Mouse (Mus musculus) c-Kit-positive CD71-negative TER-119-negative erythroid progenitor cells, embryonic 14.5 days (primary cell): Measurements from ENCODE around the gene Gtsf1.

Source experiments
- DNase-seq: peaks from one replicate; pipeline ENCODE4 v3.0.0-alpha.2; 2013; ENCODE audit warnings: low read depth

Gtsf1 gene

DNA sequence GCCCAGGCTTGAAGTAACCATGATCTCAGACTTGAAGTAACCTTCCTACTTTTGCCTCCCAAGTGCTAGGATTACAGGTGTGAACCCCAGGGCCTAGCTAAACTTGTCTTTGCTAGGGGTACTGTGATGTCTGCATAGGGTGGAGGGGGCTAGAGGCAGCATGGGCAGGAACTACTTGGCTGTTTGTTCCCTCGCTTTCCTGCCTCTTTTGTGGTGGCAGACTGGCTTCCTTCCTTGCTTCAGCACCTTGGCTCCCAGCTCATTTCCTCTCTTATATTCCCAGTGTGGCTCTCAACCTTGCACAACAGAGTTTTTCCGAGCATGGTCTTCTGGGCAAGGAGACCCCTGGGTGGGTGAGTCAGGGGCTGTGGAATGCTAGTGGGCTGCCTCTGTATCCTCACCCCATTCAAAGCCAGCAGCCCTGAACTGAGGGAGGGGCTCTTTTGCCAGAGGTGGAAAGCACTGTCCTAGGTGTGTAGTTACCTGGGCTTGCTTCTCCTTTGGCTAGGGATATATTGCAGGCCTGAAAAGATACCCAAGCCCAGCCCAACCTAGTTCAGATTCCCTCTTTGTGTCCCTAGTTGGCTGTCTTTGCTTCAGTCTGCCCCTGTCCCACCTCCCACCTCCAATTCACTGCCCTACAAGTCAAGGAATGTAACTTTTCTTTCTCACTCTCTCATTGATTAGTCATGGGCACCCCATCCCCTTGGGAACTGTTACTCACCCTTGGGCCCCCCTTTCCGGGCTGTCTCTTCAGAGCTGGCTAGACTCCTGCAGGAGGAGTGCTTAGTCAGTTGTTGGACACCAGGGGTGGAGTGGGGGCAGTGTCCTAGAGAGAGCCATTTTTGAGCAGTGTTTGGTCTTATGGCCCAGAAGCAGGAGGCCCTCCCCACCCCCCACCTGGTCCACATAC is 52.3 kb downstream of the Gtsf1 start:
- no peak for DNase-seq

DNA sequence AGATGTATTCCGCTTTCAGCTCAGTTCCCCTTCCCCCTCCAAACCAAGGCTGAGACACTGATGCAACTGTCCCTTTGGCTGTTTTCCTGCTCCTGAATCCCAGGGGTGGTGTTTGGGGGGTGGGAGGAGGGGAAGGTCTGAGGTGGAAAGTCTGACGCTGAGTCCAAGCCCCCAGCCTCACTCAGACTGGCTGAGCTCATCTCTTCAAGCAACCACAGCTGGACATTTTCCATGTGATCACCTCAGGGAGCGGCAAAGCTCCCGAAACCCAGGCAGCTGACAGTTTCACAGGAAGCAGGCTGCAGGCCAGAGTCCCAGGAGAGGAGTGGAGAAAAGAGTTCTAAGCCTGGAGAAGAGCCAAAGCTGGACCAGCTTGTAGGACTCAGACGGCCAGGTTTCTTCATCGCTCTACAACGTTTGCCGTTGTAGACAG is 53.4 kb downstream of the Gtsf1 start:
- DNase-seq: no peak

DNA sequence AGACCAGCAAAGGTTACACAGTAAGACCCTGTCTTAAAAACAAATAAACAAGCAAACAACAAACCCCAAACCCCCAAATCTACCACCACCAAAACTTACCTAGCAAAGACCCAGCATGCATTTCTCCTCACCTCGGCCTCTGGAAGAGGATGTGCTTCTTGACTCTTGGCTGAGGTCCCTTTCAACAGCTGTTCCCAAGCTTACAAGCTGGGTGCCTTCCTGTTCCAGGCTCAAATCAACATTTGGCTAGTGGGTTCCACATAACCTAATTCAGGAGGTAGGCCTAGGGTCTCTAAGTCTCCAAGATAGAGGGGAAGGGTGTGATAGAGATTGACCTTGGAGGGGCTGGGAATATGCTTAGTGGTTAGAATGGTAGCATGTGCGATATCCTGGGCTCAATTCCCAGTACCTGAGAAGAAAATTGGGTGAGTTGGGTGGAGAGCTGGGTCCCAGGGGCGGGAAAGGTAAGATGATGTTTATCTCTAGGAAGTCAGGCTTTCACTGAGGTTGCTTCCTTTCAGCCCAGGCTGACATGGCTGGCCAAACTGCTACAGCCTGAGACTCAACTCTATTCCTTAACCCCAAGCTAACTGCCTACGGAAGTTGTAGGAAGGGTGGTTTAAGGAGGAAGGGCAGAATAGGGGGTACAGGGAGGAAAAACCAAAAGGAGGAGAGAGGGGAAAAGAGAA is 55.0 kb downstream of the Gtsf1 start:
- no peak for DNase-seq

DNA sequence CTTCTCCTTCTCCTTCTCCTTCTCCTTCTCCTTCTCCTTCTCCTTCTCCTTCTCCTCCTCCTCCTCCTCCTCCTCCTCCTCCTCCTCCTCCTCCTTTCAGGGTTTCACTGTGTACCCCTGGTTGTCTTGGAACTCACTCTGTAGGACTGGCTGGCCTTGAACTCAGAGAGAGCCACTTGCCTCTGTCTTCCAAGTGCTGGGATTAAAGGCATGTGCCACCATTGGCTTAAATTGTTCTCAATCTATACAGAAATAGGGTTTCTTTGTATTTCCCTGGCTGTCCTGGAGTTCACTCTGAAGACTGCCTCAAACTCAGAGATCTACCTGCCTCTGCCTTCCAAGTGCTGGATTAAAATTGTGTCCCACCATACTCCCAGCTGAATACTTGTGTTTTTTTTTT is 57.8 kb downstream of the Gtsf1 start:
- no peak for DNase-seq

DNA sequence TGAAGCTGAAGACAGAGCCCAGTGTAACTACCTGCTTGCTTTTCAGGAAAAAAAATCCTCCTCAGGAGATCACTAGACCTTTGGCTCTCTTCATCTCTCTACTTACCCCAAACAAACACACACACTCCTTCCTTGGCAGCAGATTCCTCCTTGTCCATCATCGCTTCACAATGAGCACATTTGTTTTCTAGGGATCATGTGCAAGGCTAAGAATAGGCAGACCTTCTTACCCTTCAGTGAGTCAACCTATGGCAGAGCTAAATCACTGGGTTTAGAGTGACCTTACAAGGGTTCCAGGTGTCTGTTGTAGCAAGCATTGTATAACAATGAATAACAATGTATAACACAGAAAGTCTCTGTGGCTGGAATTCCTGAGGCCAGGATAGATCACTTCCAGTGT is 58.5 kb downstream of the Gtsf1 start:
- DNase-seq: no peak

DNA sequence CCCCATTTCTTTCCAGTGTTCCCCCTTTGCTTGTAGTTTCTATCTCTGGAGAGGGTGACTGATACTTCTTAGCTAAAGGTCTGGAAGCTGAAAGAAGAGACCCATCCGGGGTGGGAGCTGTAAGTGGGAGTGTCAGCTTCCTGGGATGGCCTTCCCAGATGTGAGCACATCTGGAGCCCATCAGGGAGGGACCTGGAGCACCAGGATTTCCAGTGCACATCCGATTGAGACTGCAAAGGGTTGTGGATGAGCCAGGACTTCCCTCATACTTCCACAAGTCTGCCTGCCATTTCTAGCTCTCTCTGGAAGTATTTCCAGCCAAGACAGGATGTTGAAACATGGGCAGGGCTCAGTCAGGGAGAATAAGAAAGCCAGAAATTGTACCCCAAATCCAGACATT is 59.1 kb downstream of the Gtsf1 start:
- DNase-seq: no peak

DNA sequence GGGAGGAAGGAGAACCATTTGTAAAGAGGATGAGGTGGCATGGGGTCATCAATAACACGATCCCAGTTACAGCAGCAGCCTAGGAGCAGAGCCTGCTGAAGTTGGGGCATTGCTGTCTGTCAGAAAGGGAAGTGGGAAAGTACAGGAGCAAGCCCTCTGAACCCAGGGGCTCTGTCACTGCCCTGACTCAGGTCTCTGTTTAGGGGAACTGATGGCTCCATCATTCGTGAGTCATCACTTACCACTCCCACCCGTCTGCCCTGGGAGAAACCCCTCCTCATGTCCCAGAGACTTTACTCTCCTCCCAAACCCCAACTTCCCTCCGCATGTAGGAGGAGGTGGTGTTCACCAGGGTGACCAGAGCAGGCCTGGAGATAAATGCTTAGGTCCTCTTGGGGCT is 59.8 kb downstream of the Gtsf1 start:
- no peak for DNase-seq

DNA sequence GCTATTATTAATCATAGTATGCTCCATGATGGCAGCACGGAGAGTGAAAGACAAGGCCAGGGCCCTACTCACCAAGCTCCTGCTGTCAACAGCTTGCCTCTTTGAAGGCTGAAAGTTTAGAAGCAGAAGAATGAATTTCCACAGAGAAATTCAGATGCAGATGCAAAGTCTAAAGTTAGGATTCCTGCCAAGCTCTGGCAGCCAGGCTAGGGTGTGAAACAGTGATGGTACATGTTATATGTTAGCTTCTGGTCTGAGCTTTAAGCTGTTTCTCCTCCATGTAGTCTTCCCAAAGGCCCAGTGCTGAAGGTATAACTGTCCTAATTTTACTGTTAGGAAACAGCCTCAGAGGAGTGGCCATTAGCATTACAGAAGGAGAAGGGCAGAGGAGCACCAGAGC is 61.1 kb downstream of the Gtsf1 start:
- DNase-seq: no peak

DNA sequence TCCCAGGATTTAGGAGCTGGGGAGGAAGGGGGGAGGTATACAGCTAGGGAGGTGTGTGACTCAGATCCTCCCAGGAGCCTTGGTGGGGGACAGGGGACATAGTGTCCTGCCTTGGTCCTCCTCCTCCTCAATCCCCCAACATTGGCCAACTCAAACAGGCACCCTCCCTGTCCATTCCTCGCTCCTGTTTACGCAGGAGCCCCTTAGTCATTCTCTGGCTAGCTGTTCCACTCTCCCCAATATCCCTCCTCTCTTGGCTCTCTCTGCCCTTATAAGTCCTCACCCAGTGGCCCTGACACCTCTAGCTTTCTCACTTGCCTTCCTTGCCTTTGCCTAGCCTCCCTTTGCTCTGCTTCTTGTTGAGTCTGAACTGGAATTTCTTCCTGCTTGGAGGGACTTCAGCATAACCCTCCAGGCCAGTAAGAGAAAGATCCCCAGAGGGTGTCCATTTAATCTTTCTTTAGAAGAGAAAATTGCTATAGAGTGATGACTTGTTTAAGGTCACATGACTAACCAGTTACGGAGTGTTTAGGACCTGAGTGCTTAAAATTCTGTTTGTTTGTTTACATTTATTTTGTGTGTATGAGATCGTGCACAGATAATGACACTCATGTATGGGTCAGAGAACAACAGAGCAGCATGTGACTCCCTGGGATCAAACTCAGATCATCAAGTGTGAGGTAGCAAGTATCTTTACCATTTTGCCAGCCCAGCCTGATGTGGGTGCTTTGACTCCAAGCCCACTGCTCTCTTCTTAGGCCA is 61.9 kb downstream of the Gtsf1 start:
- no peak for DNase-seq

DNA sequence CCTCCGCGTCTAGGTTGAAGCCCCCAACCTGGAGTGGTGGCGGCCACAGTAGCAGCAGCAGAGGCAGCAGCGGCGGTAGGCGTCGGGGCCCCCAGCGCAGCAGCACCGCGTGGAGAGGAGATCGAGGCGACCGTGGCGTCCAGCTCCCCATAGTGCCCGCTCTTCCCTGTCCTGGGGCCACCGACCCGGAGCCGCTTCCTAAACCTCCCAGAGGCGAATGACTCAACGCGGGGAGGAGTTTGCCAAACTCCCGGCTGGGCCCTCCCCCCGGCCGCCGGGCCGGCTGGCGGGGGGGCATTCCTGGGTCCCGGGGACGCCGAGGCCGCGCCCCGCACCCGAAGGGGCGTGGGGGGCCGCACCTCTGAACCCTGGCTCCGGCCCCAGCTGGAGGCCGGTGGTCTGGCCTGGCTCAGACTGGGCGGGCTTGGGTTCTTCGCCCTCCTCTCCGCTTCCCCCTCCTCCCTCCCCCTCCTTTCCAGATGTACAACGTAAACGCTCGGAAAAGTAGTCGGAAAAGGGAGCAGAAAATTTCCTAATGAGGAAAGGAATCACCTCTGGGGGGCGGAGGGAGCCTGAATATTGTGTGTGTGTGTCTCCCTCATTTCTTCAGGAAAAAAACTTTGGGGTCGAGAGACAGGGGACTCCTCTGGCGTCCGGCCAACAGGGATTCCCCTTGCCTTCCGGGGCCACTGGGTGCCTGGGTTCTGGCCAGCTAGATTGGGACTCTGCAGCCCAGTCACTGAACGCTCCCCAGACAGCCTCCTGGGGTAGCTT is 63.7 kb downstream of the Gtsf1 start, which contains the start of gene Itga5:
TSS of gene Itga5 (minus strand) at position 388 of the 774 bp plus-strand sequence.
- DNase-seq: no peak

DNA sequence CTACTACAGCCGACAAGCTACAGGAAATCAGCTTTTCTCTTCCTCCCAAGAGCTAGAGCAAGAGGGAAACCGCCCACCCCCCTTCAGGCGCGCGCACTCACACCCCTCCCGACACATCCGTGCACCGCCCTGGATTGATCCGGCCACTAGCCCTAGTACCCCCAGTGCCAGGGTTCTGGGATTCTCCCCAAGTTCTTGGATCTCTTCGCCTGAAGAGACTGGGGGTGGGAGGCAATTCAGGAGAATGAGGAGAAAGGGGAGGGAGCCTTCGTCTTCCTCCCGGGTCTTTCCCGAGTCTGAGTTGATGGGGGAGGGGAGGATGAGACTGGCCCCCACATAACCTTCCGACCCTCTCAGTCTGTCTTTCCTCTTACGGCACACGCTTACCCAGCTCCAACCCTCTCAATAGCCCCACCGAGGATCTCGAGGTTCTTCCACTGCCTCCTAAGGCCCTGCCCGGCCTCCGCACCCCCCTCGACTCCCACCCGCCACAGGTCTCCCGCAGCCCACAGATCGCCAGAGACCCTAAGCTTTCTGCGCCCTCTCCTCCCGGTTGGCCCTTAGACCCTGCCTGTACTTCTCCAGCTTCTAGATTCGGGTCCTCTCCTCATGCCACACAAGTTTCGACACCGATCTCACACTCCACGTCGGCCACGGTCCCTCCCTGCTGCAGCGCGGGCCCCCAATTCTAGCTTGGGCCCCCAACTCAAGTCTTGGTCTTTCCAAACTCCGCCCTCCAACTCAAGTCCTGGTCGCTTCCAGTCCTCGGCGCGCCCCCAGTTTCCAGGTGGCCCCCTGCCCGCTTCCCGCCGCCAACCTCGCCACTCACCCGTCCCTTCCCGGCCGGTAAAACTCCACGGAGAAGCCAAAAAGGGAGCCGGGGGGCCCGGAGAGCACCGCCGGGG is 64.5 kb downstream of the Gtsf1 start:
- no peak for DNase-seq

DNA sequence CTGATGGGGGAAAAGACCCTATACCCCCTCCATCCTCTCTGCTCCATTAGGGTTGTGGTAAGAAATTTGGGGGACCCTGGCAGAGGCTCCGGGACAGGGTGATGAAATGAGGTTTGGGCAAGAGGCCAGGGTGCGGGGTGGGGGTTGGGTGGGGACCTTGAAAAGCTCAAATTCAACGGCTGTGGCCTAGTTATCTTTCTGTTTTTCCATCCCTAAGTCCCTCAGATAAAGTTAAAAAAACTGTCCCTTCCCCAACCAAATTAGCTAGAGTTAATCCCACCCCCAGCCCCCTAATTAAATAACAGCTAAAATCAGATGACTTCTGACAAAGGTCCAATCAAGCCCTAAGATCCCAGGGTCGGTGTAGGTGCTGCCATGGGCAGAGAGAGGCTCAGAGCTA is 65.5 kb downstream of the Gtsf1 start:
- no peak for DNase-seq

DNA sequence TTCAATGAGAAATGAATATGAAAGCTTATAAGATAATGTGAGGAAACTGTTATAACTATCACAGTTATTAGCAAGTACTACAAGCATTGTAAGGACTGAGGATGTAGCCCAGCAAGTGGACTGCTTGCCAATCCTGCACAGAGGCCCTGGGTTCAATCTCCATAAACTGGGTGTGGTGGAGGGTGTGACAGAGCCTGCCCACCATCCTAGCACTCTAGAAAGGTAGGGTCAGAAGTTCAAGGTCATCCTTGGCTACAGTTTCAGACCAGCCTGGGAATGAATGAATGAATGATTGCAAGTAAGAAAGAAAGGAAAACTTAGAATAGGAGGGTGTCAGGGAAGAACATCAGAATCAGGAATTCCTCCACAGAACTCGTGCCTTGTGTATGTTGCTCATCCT is 66.5 kb downstream of the Gtsf1 start:
- DNase-seq: no peak

DNA sequence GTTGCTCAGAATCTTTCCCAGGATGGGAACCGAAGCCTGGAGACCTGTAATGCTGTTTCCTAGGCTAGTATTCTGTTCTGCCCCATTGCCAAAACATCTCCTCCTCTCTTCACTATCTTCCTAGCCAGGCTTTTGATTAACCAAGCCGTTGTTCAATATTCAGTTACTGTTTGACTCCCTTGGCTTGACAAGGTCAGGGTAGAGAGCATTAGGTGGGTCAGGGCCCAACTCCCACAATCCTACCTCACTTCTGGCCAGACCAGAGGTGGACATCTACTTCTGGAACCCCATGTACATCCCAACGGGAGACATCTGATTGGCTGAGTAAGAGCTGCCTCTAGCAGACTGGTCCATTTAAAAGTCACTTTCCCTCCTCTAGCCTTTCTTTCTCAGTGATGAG is 67.3 kb downstream of the Gtsf1 start:
- no peak for DNase-seq

DNA sequence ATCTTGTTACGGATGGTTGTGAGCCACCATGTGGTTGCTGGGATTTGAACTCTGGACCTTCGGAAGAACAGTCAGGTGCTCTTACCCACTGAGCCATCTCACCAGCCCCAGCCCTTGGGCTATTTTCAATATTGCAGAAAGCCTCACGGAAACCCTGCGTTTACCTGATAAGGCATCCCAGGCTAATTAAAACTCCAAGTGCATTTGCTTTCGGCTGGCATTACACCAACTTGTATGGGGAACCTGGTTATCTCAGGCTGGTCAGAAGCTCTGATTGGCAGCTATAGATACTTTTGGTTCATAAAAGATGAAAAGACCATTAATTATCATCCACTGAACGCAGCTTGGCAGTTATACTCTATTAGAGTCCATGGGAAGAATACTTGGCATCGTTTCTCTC is 67.9 kb downstream of the Gtsf1 start:
- DNase-seq: no peak

DNA sequence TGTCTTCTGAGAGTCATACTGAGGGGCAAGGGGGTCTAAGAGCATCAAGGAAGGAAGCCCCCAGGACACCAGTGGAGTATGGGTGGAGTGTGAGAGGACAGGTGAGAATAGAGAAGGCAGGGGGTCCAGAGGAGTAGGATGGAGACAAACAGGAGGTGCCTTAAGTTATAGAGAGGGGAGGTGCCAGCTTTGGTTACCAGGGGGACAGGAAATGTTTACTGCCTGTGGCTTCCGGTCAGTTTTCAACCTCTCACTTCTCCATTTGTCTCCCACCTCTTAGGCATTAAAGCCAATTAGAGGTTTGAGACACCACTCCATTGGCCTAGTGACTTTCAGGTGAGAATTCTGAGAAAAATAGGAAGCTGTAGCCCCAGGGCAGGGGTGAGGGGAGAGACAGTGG is 69.0 kb downstream of the Gtsf1 start:
- DNase-seq: no peak

DNA sequence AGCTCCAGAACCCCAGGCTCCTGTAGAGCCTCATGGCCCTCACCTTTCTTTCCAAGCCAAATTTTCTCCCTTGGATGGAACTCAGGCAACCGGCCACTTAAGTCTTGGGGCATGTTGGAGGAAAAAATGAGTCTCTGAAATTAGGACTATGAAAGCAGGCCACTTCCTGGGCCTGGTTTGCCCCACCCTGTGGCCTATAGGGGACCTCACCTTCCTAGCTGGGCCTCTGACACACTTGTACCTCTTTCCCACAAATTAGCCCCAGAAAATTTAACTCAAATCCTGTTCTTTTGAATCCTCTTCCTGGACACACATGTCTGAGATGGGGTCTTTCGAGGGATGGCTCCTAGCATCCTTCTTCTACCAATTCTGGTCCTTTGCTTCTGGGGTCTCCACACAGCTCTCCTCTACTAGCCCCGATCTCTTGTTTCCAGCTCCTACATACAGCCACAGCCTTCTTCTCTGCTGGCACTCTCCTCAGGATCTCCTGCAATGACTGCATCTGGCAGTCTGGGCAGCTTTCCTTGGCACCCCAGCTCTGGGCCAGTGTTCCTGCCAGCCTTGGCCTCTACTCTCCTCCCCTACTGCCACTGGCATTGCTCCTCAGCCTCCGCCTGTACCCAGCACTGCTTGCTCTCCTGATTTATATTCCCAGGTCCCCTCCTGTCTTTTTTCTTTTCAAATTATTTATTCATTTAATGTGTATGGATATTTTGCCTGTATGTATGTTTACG is 70.2 kb downstream of the Gtsf1 start:
- DNase-seq: no peak

DNA sequence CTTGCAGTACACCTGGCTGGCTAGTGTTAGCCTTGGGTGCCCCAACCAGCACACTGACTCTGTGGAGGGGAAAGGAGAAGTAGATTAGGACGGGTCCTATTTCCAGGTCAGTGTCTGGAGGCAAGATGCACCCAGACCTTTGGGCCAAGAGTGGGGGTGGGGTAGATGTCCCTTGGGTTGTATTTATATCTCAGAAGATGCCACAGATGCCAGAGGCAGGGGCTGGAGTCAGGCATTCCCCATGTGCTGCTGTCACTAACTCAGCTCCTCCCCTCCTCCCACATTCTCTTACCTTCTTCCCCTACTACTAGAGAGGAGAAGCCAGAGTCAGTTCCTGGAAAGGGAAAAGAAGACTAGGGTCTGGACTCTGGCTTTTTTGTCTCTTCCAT is 71.2 kb downstream of the Gtsf1 start:
- DNase-seq: no peak

DNA sequence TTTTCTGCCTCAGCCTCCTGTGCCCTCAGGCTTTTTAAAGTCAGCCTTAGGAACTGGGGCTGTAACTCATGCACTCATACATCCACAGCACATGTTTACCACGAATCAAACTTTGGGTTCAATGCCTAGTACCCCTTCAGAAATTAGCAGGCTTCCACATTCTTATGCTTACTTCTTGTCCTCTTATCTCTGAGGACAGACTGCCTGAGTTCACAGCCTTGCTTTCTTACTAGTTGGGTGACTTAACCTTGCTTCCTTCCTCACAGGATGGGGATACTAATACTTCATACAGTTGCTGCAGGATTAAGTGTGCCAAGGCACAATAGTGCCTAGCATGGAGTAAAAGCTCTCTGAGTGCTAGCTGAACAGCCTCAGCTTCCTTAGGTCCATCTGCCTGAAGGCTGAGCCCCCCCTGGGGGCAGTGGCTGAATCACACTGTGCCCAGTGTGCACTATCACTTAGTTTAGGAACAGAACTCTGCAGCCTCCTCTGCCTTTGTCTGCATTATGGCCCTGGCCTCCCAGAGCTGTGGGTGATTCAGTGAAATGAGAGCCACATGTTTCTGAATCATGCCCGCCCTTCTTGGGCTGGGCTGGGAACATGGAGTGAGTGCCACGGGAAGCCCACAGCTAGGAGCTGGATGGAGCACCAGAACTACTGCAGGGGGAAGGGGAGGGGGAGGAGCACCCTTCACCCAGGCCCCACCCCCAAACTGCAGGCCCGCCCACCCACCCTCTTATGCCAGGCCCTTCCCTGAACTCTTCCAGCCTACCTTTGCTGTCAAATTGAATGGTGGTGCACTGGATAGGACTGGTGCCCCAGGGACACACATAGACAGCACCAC is 71.8 kb downstream of the Gtsf1 start:
- DNase-seq: no peak
